Mouse (Mus musculus) cerebellum, adult 9-11 months (tissue): ENCODE results near the gene Gpr162.
"Not testable (repeated sequence)": the region's sequence is repeated elsewhere in the genome, so short reads cannot be mapped to it uniquely, and the experiment has no call there.

Source experiments
- DNase-seq: peaks from one replicate; pipeline ENCODE4 v3.0.0; 2022

The Gpr162 gene

GRCm38 (mm10) chr6:124863658-124864298 lies at the start of gene Gpr162:
Gene Gpr162, minus strand, starts transcription at chr6:124863983.
- peak; percentile 85 for DNase-seq

- peak; percentile 50 for DNase-seq
Measured at GRCm38 (mm10) chr6:124913214-124913613, 49.4 kb upstream of the Gpr162 start.

- peak; percentile 11 for DNase-seq
Measured at GRCm38 (mm10) chr6:124911533-124912218, 47.9 kb upstream of the Gpr162 start, which contains the start of gene Lag3. Gene Lag3, minus strand, starts transcription at chr6:124911705.

GRCm38 (mm10) chr6:124910032-124910431 lies 46.2 kb upstream of the Gpr162 start:
- DNase-seq = peak; percentile 45

GRCm38 (mm10) chr6:124907767-124908166 lies 44.0 kb upstream of the Gpr162 start:
- no peak for DNase-seq

DNA sequence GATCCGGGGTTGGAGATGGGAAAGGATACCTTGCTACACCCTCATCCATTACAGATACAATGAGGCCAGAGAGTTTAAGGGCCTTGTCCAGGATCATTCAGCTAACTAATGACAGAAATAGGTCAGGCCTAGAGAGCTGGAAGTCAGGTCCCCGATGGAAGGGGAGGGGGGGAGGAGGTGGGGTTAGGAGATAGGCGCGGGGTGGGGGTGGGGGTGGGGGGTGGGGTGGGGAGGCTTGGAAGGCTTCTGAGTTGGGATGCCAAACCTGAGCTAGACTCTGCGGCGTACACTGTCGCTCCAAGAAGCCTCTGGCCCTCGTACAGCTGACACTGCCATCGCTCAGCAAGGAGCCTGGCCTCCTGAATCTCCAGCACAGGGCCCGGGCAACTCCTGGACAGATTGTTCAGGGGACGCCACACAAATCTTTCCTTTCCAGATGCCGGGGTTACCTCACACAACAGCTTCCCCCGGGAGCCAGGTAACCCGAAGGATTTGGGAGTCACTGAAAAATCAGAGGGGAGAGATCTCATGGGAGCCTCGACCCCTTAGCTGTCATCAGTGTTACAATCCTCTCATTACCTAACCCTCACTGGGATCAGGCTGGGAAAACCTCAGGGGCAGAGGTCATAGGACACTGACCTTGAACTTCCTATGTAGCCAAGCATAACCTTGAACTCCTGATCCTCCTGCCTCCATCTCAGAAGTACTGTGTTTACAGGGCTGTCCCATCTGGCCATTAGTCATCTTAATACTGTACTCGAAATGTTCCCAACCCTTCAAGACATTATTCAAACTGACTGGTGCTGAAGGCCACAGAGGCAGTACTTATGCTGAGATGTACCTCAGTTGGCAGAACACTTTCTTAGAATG lies 41.4 kb upstream of the Gpr162 start:
- DNase-seq = peak; percentile 64

- peak; percentile 89 for DNase-seq
Measured at GRCm38 (mm10) chr6:124904161-124904981, 40.6 kb upstream of the Gpr162 start.

- DNase-seq = peak; percentile 97
Measured at GRCm38 (mm10) chr6:124903580-124904151, 39.9 kb upstream of the Gpr162 start.

GRCm38 (mm10) chr6:124901851-124902250 lies 38.1 kb upstream of the Gpr162 start:
- DNase-seq = peak; percentile 20

DNA sequence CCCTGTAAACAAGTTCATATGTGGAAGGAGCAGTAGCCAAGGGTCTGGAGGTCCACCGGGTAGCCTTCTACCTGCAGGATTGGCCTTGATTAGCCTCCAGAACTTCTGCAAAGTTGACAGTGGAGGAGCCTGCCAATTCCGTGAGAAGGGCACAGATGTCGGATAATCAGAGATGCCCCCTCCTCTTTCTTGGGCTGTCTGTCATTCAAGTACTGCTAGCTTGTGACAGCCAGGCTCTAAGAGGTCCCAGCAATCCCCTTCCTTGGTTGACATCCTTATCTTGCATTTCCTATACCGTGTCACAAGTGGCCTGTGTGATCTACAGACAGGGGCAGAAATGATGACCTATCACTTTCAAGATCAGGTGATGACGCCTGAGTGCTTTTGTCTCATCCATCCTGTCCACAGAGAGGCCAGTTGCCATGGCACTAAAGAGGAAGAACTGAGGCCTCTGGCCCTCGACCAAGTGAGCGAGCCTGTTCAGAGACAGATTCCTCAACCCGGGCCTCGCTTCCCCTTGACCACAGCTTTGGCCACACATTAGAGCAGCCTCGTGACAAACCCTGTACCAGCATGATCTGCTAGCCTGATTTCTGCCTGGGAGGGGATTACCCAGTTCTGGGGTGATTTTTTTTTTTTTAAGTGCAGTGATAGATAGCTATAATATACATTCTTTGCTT lies 37.2 kb upstream of the Gpr162 start:
- peak; percentile 60 for DNase-seq

GRCm38 (mm10) chr6:124900056-124900800 lies 36.4 kb upstream of the Gpr162 start:
- DNase-seq = peak; percentile 67

DNA sequence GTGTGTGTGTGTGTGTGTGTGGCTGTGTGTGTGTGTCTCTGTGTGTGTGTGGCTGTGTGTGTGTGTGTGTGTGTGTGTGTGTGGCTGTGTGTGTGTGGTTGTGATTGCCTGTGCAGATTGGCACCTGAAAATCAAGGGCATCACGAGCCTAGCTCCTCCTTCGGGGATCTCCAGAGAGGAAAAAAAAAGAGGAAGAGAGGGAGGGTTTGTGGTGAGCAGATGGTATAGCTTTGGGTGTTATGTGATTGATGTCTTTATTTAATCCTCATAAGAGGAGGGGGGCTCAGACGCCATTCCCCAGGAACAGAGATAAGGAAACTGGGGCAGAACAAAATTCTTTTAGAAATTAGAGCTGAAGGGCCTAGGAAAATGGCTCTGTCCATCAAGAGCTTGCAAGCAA lies 34.6 kb upstream of the Gpr162 start:
- DNase-seq = no peak

- DNase-seq = not testable (repeated sequence)
Measured at GRCm38 (mm10) chr6:124894113-124894512, 30.3 kb upstream of the Gpr162 start.

GRCm38 (mm10) chr6:124890997-124891396 lies 27.2 kb upstream of the Gpr162 start:
- no peak for DNase-seq

DNA sequence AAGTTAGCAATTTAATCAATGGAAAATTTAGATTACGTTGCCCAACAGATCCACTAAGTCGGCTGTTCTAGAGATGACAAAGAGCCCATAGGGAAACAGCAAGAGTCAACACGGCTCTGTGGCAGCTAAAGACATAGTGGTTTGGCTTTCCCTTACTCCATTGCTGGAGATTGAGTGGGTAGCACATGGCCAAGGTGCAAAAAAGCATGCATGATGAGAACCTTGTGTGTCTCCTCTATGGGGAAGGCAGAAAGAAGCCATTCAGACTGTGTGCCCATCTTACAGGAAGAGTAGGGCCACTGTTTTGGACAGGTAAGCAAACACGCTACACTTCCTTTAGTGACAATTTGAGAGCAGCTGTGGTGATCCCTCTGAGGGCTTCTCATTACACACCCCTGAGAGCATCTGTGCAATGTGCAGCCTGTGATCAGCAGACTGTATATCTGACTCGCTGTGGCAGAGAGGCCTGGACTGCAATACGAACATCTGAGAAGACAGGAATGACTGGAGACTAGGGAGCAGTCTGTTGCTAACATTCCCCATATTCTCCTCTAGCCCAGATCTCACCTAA lies 24.9 kb upstream of the Gpr162 start:
- no peak for DNase-seq

DNA sequence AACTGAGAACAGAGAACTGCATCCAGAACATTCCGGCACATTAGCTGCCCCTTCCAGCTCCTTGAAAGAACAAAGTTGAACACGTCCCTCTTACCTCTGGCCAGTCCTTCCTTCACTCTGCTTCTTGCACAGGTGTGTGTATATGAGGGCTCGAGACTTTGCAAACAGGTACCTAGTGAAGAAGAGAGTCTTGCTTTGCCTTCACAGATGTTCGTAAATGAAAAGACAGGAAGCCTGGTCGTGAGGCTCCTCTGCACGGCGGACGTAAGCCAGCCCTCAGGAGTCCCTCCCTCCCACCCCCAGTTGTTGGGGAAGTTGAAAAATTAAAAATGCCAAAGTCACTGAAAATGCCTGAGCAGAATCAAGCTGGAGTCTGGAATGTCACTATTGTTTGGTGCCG lies 24.2 kb upstream of the Gpr162 start, which contains the start of gene Cd4:
TSS of gene Cd4 (minus strand) at position 236 of the 400 bp plus-strand sequence.
- no peak for DNase-seq

DNA sequence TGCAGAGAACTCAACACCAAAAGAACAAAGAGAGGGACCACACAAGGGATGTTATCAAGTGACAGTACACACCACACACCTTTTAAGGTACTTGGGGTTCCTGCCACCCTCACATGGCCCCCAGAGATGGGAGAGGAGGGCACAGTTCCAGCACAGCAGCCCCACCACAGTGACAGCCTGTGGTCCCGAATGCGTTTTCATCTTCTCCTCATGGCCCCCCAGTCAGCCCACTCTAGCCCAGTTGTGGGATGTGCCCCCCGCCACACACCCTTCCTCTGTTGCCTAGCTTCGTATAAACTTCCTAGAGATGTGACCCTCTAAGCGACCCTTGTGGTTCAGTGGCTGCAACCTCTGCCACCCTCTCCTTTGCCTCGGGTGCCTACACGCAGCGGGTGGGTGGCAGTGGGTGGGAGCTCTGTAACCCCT lies 22.2 kb upstream of the Gpr162 start:
- DNase-seq = peak; percentile 16

DNA sequence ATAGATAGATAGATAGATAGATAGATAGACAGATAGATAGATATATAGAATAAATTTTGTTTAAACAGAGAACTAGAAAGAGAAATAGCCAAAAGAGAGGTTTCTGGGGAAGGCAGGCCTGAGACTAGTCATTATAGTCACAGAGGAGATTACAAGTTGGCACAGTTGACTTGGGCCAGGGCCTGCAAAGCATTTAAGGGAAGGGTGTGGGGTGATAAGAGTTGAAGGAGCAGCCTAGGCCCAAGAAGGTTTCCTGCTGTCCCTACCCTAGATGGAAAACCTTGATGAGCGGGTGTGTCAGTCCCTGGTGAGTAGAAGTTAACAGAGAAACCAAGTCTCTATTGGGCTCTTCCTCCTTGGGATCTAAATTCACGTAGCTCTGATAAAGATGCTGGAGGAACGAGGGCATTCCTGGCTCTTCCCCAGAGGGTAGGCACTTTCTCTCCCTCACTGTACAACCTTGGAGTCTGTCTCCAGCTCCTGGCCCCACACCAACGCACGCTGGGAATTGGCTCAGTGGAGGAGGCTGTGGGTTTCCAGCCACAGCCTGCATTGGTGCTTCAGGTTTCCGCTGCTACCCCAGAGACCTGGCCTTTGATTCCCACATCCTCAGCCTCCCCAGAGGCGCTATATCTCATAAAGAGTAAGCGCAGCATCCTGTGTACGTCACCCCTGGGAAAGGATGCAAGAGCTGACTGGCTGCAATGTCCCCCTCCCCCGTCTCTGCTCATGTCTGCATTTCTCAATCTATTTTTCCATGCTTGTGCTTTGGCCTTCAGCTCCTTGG lies 21.1 kb upstream of the Gpr162 start:
- peak; percentile 86 for DNase-seq

DNA sequence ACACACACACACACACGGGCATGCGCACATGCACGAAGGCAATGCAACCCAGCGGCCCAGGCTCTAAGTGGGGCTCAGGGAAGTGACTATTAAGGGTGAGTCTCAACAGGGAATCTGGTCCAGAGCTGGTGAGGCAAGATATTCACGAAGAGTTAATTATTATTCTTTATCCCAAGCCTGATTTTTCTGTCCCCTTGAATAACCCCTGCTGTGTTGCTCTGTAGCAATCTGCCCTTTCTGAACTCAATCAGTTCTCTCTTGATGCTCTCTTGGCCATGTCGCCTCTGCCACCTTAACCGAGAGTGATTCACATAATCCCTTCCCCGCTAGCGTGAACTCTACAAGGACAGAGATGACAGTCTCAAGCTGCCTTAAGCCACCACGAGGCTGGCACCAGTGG lies 19.6 kb upstream of the Gpr162 start:
- no peak for DNase-seq
